Mouse (Mus musculus): ENCODE results near the gene Pin1. TPM values are rescaled to one million over a fixed set of nuclear protein-coding genes. Genes with fewer than 3 reads are reported as not detected.
"Not testable (repeated sequence)": the region's sequence is repeated elsewhere in the genome, so short reads cannot be mapped to it uniquely, and the experiment has no call there.

Gene Pin1
- polyA plus RNA-seq, 1 experiment from 2014 or later = 55.1 TPM

GRCm38 (mm10) chr9:20682389-20682722, 30.5 kb downstream of the Pin1 start:
- Histone ChIP-seq H3K27me3 (replicated peaks; ENCODE audit: control insufficient read depth, insufficient read depth, low read length) (no peaks in the 10 kb centered on the region), H3K4me3 (ENCODE audit: low read depth, low read length) (no peak overlapping the region), H3K27ac (ENCODE audit: low read depth) (no peak overlapping the region), H3K4me1 (replicated peaks; ENCODE audit: control insufficient read depth, insufficient read depth, low read length) (no peaks in the 10 kb centered on the region), H3K4me2 (ENCODE audit: low read length) (no peak overlapping the region), H3K9me3 (ENCODE audit: control insufficient read depth, low read length) (no peaks in the 10 kb centered on the region), H3K36me3 (ENCODE audit: control insufficient read depth, insufficient read depth, low read length) (no peaks in the 10 kb centered on the region), H3K9ac (ENCODE audit: low read length) (no peak overlapping the region)
- 74% methylated on average over 2 of the region's 2 CpGs for WGBS
- DNase-seq (ENCODE audit: low spot score) (no peak), ATAC-seq (replicated peaks; ENCODE audit: low FRiP score, low TSS enrichment, low read depth) (no peak)

DNA sequence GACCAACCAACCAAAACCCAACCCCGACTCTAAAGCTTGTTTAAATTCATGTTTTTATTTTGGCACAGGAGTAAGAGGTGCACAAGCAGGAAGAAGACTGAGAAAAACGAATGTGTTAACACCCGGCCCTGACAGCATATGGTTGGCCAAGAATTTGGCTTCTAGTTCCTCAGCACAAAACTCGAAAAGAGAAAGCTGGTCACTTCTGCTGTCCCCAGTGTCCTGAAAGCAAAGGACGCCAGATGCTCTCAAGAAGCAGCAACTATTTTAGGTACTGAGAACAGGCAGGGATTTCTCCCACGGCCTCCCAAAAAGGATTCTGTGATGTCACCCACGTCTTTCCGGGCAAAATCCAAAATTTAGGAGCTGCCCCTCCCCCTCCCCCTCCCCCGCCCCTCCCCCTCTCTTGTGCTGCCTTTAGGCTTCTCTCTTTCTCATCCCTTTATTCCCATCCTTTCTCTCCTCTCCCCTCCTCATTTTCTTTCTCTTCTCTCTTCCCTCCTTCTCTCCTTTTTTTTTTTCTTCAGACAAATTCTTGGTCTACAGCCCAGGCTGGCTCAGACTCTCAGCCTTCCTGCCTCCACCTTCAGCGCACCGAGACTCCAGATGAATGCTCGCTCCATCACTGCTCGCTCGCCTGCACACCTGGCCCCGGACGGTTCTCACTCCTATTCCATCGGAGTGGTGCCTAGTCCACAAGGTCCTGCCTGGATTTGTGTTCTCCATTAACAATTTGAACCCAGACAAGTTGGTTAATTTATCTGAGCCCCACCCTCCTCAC, 33.4 kb downstream of the Pin1 start:
- ATAC-seq (replicated peaks; ENCODE audit: low FRiP score, low TSS enrichment, low read depth) (no peak), DNase-seq (ENCODE audit: low spot score) (no peak)
- Histone ChIP-seq H3K4me1 (replicated peaks; ENCODE audit: control insufficient read depth, insufficient read depth, low read length) (no peaks in the 10 kb centered on the region), H3K36me3 (ENCODE audit: control insufficient read depth, insufficient read depth, low read length) (no peaks in the 10 kb centered on the region), H3K9ac (ENCODE audit: low read length) (no peak overlapping the region), H3K27ac (ENCODE audit: low read depth) (no peak overlapping the region), H3K4me2 (ENCODE audit: low read length) (no peak overlapping the region), H3K9me3 (ENCODE audit: control insufficient read depth, low read length) (no peaks in the 10 kb centered on the region), H3K27me3 (replicated peaks; ENCODE audit: control insufficient read depth, insufficient read depth, low read length) (no peaks in the 10 kb centered on the region), H3K4me3 (ENCODE audit: low read depth, low read length) (no peak overlapping the region)
- WGBS = 52% methylated on average over 16 of the region's 17 CpGs

DNA sequence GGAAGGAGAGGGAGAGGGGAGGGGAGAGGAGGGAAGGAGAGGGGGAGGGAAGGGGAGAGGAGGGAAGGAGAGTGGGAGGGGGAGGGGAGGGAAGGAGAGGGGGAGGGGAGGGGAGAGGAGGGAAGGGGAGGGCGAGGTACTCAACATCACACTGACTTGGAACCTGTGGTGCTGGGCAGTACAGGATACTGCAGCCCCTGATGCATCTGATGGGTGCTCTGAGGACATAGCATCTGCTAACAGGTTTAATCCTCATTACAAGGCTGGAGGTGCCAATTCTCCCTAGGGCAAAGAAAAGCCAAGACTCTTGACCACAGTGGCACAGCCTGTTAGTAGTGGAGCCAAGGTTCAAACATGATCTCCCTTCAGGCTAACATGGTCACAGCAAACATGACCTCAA, 37.5 kb downstream of the Pin1 start:
- ATAC-seq (replicated peaks; ENCODE audit: low FRiP score, low TSS enrichment, low read depth) (no peak), DNase-seq (ENCODE audit: low spot score) (no peak)
- no peaks in the 10 kb centered on the region for H3K4me1 ChIP-seq (replicated peaks; ENCODE audit: control insufficient read depth, insufficient read depth, low read length)
- H3K4me3 ChIP-seq (ENCODE audit: low read depth, low read length) = no peak overlapping the region
- no peaks in the 10 kb centered on the region for H3K36me3 ChIP-seq (ENCODE audit: control insufficient read depth, insufficient read depth, low read length)
- H3K4me2 ChIP-seq (ENCODE audit: low read length) = no peak overlapping the region
- WGBS = 60% methylated on average over 1 of the region's 1 CpGs
- no peaks in the 10 kb centered on the region for H3K9me3 ChIP-seq (ENCODE audit: control insufficient read depth, low read length)
- no peak overlapping the region for H3K27ac ChIP-seq (ENCODE audit: low read depth)
- peaks cover 3% of the 10 kb centered on the region for H3K27me3 ChIP-seq (replicated peaks; ENCODE audit: control insufficient read depth, insufficient read depth, low read length)
- H3K9ac ChIP-seq (ENCODE audit: low read length) = no peak overlapping the region

- H3K4me1 ChIP-seq (replicated peaks; ENCODE audit: control insufficient read depth, insufficient read depth, low read length) = no peaks in the 10 kb centered on the region
- H3K4me2 ChIP-seq (ENCODE audit: low read length) = no peak overlapping the region
- no peak overlapping the region for H3K4me3 ChIP-seq (ENCODE audit: low read depth, low read length)
- WGBS = 2% methylated on average over 4 of the region's 4 CpGs
- DNase-seq (ENCODE audit: low spot score) = no peak
- no peak for ATAC-seq (replicated peaks; ENCODE audit: low FRiP score, low TSS enrichment, low read depth)
- no peaks in the 10 kb centered on the region for H3K9me3 ChIP-seq (ENCODE audit: control insufficient read depth, low read length)
- H3K36me3 ChIP-seq (ENCODE audit: control insufficient read depth, insufficient read depth, low read length) = no peaks in the 10 kb centered on the region
- no peak overlapping the region for H3K9ac ChIP-seq (ENCODE audit: low read length)
- no peak overlapping the region for H3K27ac ChIP-seq (ENCODE audit: low read depth)
- peaks cover 5% of the 10 kb centered on the region for H3K27me3 ChIP-seq (replicated peaks; ENCODE audit: control insufficient read depth, insufficient read depth, low read length)
These were observed 38.0 kb downstream of the Pin1 start for GRCm38 (mm10) chr9:20689913-20690312.

GRCm38 (mm10) chr9:20690449-20690848, 38.6 kb downstream of the Pin1 start:
- not testable (repeated sequence) for ATAC-seq (replicated peaks; ENCODE audit: low FRiP score, low TSS enrichment, low read depth); H3K27ac ChIP-seq (ENCODE audit: low read depth)

GRCm38 (mm10) chr9:20692863-20693262, 41.0 kb downstream of the Pin1 start:
- no peak overlapping the region for H3K4me2 ChIP-seq (ENCODE audit: low read length)
- H3K9me3 ChIP-seq (ENCODE audit: control insufficient read depth, low read length) = no peaks in the 10 kb centered on the region
- no peak overlapping the region for H3K9ac ChIP-seq (ENCODE audit: low read length)
- ATAC-seq (replicated peaks; ENCODE audit: low FRiP score, low TSS enrichment, low read depth) (no peak), DNase-seq (ENCODE audit: low spot score) (no peak)
- H3K4me3 ChIP-seq (ENCODE audit: low read depth, low read length) = no peak overlapping the region
- H3K27me3 ChIP-seq (replicated peaks; ENCODE audit: control insufficient read depth, insufficient read depth, low read length) = peaks cover 12% of the 10 kb centered on the region
- no peak overlapping the region for H3K27ac ChIP-seq (ENCODE audit: low read depth)
- no peaks in the 10 kb centered on the region for H3K36me3 ChIP-seq (ENCODE audit: control insufficient read depth, insufficient read depth, low read length)
- 89% methylated on average over 3 of the region's 3 CpGs for WGBS
- no peaks in the 10 kb centered on the region for H3K4me1 ChIP-seq (replicated peaks; ENCODE audit: control insufficient read depth, insufficient read depth, low read length)

More at GRCm38 (mm10) chr9:20690449-20690848, 38.6 kb downstream of the Pin1 start:
- DNase-seq (ENCODE audit: low spot score); H3K36me3 ChIP-seq (ENCODE audit: control insufficient read depth, insufficient read depth, low read length); H3K9me3 ChIP-seq (ENCODE audit: control insufficient read depth, low read length); H3K27me3 ChIP-seq (replicated peaks; ENCODE audit: control insufficient read depth, insufficient read depth, low read length); H3K4me1 ChIP-seq (replicated peaks; ENCODE audit: control insufficient read depth, insufficient read depth, low read length); H3K9ac ChIP-seq (ENCODE audit: low read length); H3K4me2 ChIP-seq (ENCODE audit: low read length); H3K4me3 ChIP-seq (ENCODE audit: low read depth, low read length): not testable (repeated sequence)
- 87% methylated on average over 2 of the region's 2 CpGs for WGBS

GRCm38 (mm10) chr9:20694721-20695235, 42.9 kb downstream of the Pin1 start:
- H3K9me3 ChIP-seq (ENCODE audit: control insufficient read depth, low read length) = no peaks in the 10 kb centered on the region
- 0 out of 2 replicates have a peak, but pooled peaks have one; percentile 38 for ATAC-seq (replicated peaks; ENCODE audit: low FRiP score, low TSS enrichment, low read depth)
- H3K4me1 ChIP-seq (replicated peaks; ENCODE audit: control insufficient read depth, insufficient read depth, low read length) = no peaks in the 10 kb centered on the region
- DNase-seq (ENCODE audit: low spot score) = no peak
- peaks cover 12% of the 10 kb centered on the region for H3K27me3 ChIP-seq (replicated peaks; ENCODE audit: control insufficient read depth, insufficient read depth, low read length)
- peak overlapping the region; percentile 23 for H3K4me3 ChIP-seq (ENCODE audit: low read depth, low read length)
- 3% methylated on average over 25 of the region's 25 CpGs for whole genome bisulfite sequencing
- no peaks in the 10 kb centered on the region for H3K36me3 ChIP-seq (ENCODE audit: control insufficient read depth, insufficient read depth, low read length)
- H3K27ac ChIP-seq (ENCODE audit: low read depth) = no peak overlapping the region
- peak overlapping the region; percentile 1; the same call in 1 of the 2 replicates for H3K9ac ChIP-seq (ENCODE audit: low read length)
- peak overlapping the region; percentile 51 for H3K4me2 ChIP-seq (ENCODE audit: low read length)

DNA sequence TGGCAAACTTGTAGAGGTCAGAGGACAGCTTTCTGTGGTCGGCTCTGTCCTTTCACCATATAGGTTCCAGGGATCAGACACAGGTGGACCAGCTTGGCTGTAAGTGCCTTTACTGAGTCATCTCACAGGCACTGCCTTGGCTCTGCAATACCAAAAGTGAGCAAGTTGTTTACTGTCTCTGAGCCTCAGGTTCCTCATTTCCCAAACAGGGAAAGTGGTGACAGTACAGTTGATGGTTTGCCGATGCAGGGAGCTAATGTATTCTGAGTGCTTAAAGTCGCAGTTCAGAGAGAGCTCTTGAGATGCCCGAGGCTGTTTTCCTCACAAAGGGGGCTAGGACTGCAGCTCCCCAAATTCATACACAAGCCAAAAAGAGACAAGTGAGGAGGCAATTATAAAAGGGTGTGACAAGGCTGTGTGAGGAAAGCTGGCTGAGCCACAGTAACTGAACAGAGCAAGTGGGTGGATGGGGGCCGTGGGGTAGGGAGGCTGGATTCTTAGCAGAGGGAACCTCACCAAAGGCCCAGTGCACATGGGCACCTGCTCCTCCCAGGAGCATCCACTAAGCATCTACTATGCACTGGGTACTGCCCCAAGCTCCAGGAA, 44.3 kb downstream of the Pin1 start:
- DNase-seq (ENCODE audit: low spot score) (no peak), ATAC-seq (replicated peaks; ENCODE audit: low FRiP score, low TSS enrichment, low read depth) (no peak)
- Histone ChIP-seq H3K27ac (ENCODE audit: low read depth) (no peak overlapping the region), H3K9me3 (ENCODE audit: control insufficient read depth, low read length) (no peaks in the 10 kb centered on the region), H3K4me3 (ENCODE audit: low read depth, low read length) (no peak overlapping the region), H3K27me3 (replicated peaks; ENCODE audit: control insufficient read depth, insufficient read depth, low read length) (peaks cover 12% of the 10 kb centered on the region), H3K36me3 (ENCODE audit: control insufficient read depth, insufficient read depth, low read length) (no peaks in the 10 kb centered on the region), H3K4me2 (ENCODE audit: low read length) (no peak overlapping the region), H3K9ac (ENCODE audit: low read length) (no peak overlapping the region), H3K4me1 (replicated peaks; ENCODE audit: control insufficient read depth, insufficient read depth, low read length) (no peaks in the 10 kb centered on the region)
- WGBS = 78% methylated on average over 5 of the region's 5 CpGs
